Mouse (Mus musculus) neural tube, embryonic 14.5 days (tissue): ENCODE measurements around the gene Antxr2. TPM values are rescaled to one million over a fixed set of nuclear protein-coding genes. Genes with fewer than 3 reads are reported as not detected.

ENCODE experiments used
- ATAC-seq: fragments of 200-750 bp; cut with Nextera tagmentation; 2 replicates; pipeline ENCODE4 v1.8.0; 2017; ENCODE audit warnings: low read depth, mild to moderate bottlenecking, moderate TSS enrichment, moderate library complexity
- H3K27ac ChIP-seq: fragments of 300-500 bp; sonication (generic); 2 replicates; pipeline ENCODE4 v1.5.1; 2014; ENCODE audit warnings: low read depth, mild to moderate bottlenecking, control low read depth, low read length, moderate library complexity, mixed read lengths
- H3K27me3 ChIP-seq: fragments of 300-500 bp; sonication (generic); 2 replicates; pipeline ENCODE4 v1.6.1; 2014; ENCODE audit warnings: low read length; ENCODE audit not compliant: control insufficient read depth, insufficient read depth
- H3K36me3 ChIP-seq: fragments of 300-500 bp; sonication (generic); 2 replicates; pipeline ENCODE4 v1.6.1; 2014; ENCODE audit warnings: low read length, mixed read lengths; ENCODE audit not compliant: control insufficient read depth, insufficient read depth
- H3K4me1 ChIP-seq: fragments of 300-500 bp; sonication (generic); 2 replicates; pipeline ENCODE4 v1.6.1; 2014; ENCODE audit warnings: low read length; ENCODE audit not compliant: control insufficient read depth, insufficient read depth
- H3K4me2 ChIP-seq: fragments of 300-500 bp; sonication (generic); 2 replicates; pipeline ENCODE4 v1.6.1; 2014; ENCODE audit warnings: mild to moderate bottlenecking, low read depth, low read length, control low read depth
- H3K4me3 ChIP-seq: fragments of 300-500 bp; sonication (generic); 2 replicates; pipeline ENCODE4 v1.5.1; 2014; ENCODE audit warnings: low read depth, low read length, control low read depth, mixed read lengths
- H3K9ac ChIP-seq: fragments of 300-500 bp; sonication (generic); replicated peaks from 2 replicates; pipeline ENCODE4 v1.6.1; 2014; ENCODE audit warnings: low read depth, mild to moderate bottlenecking, control low read depth, low read length, mixed read lengths
- H3K9me3 ChIP-seq: fragments of 300-500 bp; sonication (generic); 2 replicates; pipeline ENCODE4 v1.6.1; 2016; ENCODE audit warnings: low read length; ENCODE audit not compliant: control insufficient read depth
- WGBS: fragments of 180-500 bp; shearing (Covaris S2); extraction: QIAGEN DNeasy Blood & Tissue Kit; methylation state at CpG from one replicate; pipeline ENCODE4 v1.1.7; 2014; 5-methylcytosine and 5-hydroxymethylcytosine counted together
- polyA plus RNA-seq: library from polyadenylated mRNA; unstranded; fragments of >200 nt; fragmentation: Nextera tagmentation; extraction: Ambion mirVana; gene quantifications from 2 replicates; pipeline ENCODE4 v1.2.1, GENCODE M21; 2014

Antxr2 gene
- polyA plus RNA-seq, 1 experiment from 2014 or later, result 1.9 TPM

GRCm38 (mm10) chr5:97957501-97957900, 73.3 kb downstream of the Antxr2 start:
- Histone ChIP-seq H3K9ac (no peak overlapping the region), H3K27me3 (no peaks in the 10 kb centered on the region), H3K4me2 (no peak overlapping the region), H3K36me3 (no peaks in the 10 kb centered on the region), H3K9me3 (no peaks in the 10 kb centered on the region), H3K4me3 (no peak overlapping the region), H3K27ac (no peak overlapping the region), H3K4me1 (no peaks in the 10 kb centered on the region)
- 76% methylated on average over 5 of the region's 5 CpGs for WGBS
- no peak for ATAC-seq

- 70% methylated on average over 5 of the region's 5 CpGs for WGBS
- Histone ChIP-seq H3K27me3 (no peaks in the 10 kb centered on the region), H3K9me3 (no peaks in the 10 kb centered on the region), H3K36me3 (no peaks in the 10 kb centered on the region), H3K4me2 (no peak overlapping the region), H3K4me1 (no peaks in the 10 kb centered on the region), H3K9ac (no peak overlapping the region), H3K27ac (no peak overlapping the region), H3K4me3 (no peak overlapping the region)
- no peak for ATAC-seq
These were observed 76.6 kb downstream of the Antxr2 start for GRCm38 (mm10) chr5:97954193-97954772.

GRCm38 (mm10) chr5:97953241-97953920, 77.5 kb downstream of the Antxr2 start:
- no peak overlapping the region for H3K9ac ChIP-seq
- 73% methylated on average over 11 of the region's 11 CpGs for WGBS
- H3K9me3 ChIP-seq, result no peaks in the 10 kb centered on the region
- no peaks in the 10 kb centered on the region for H3K4me1 ChIP-seq
- H3K4me3 ChIP-seq, result no peak overlapping the region
- no peaks in the 10 kb centered on the region for H3K27me3 ChIP-seq
- no peak overlapping the region for H3K27ac ChIP-seq
- no peaks in the 10 kb centered on the region for H3K36me3 ChIP-seq
- no peak for ATAC-seq
- H3K4me2 ChIP-seq, result no peak overlapping the region

- Histone ChIP-seq H3K27me3 (no peaks in the 10 kb centered on the region), H3K9me3 (no peaks in the 10 kb centered on the region), H3K27ac (no peak overlapping the region), H3K4me1 (no peaks in the 10 kb centered on the region), H3K36me3 (no peaks in the 10 kb centered on the region), H3K9ac (no peak overlapping the region), H3K4me2 (no peak overlapping the region), H3K4me3 (no peak overlapping the region)
- WGBS, result 78% methylated on average over 3 of the region's 3 CpGs
- no peak for ATAC-seq
These were observed 83.6 kb downstream of the Antxr2 start for GRCm38 (mm10) chr5:97947261-97947660.

GRCm38 (mm10) chr5:97946236-97946635, 84.6 kb downstream of the Antxr2 start:
- no peak overlapping the region for H3K9ac ChIP-seq
- no peaks in the 10 kb centered on the region for H3K27me3 ChIP-seq
- no peak overlapping the region for H3K27ac ChIP-seq
- H3K9me3 ChIP-seq, result no peaks in the 10 kb centered on the region
- H3K4me1 ChIP-seq, result no peaks in the 10 kb centered on the region
- no peaks in the 10 kb centered on the region for H3K36me3 ChIP-seq
- 97% methylated on average over 4 of the region's 4 CpGs for WGBS
- H3K4me3 ChIP-seq, result no peak overlapping the region
- H3K4me2 ChIP-seq, result no peak overlapping the region
- no peak for ATAC-seq

GRCm38 (mm10) chr5:97935140-97936129, 95.4 kb downstream of the Antxr2 start:
- no peak overlapping the region for H3K27ac ChIP-seq
- peak; percentile 88 for ATAC-seq
- H3K27me3 ChIP-seq, result 0 out of 2 replicates have a peak, but pooled peaks cover 4% of the 10 kb centered on the region
- H3K4me1 ChIP-seq, result no peaks in the 10 kb centered on the region
- H3K4me2 ChIP-seq, result peak overlapping the region; percentile 91
- H3K4me3 ChIP-seq, result peak overlapping the region; percentile 50
- no peaks in the 10 kb centered on the region for H3K9me3 ChIP-seq
- H3K9ac ChIP-seq, result peak overlapping the region; percentile 60
- no peaks in the 10 kb centered on the region for H3K36me3 ChIP-seq
- 2% methylated on average over 47 of the region's 56 CpGs for WGBS

- no peaks in the 10 kb centered on the region for H3K9me3 ChIP-seq
- ATAC-seq, result no peak
- no peak overlapping the region for H3K9ac ChIP-seq
- H3K27me3 ChIP-seq, result no peaks in the 10 kb centered on the region
- H3K4me3 ChIP-seq, result no peak overlapping the region
- no peak overlapping the region for H3K4me2 ChIP-seq
- H3K36me3 ChIP-seq, result no peaks in the 10 kb centered on the region
- H3K4me1 ChIP-seq, result no peaks in the 10 kb centered on the region
- H3K27ac ChIP-seq, result no peak overlapping the region
- WGBS, result 48% methylated on average over 11 of the region's 11 CpGs
These were observed 113.2 kb downstream of the Antxr2 start for GRCm38 (mm10) chr5:97917654-97918053.

- H3K4me3 ChIP-seq, result no peak overlapping the region
- H3K36me3 ChIP-seq, result no peaks in the 10 kb centered on the region
- WGBS, result 57% methylated on average over 2 of the region's 2 CpGs
- no peaks in the 10 kb centered on the region for H3K4me1 ChIP-seq
- H3K27ac ChIP-seq, result no peak overlapping the region
- no peak overlapping the region for H3K4me2 ChIP-seq
- no peaks in the 10 kb centered on the region for H3K27me3 ChIP-seq
- H3K9me3 ChIP-seq, result no peaks in the 10 kb centered on the region
- no peak for ATAC-seq
- no peak overlapping the region for H3K9ac ChIP-seq
These were observed 116.0 kb downstream of the Antxr2 start for GRCm38 (mm10) chr5:97914890-97915289.

GRCm38 (mm10) chr5:97913901-97914300, 116.9 kb downstream of the Antxr2 start:
- ATAC-seq, result no peak
- H3K9me3 ChIP-seq, result no peaks in the 10 kb centered on the region
- WGBS, result 91% methylated on average over 6 of the region's 6 CpGs

More at GRCm38 (mm10) chr5:97913901-97914300, 116.9 kb downstream of the Antxr2 start:
- no peaks in the 10 kb centered on the region for H3K4me1 ChIP-seq
- no peaks in the 10 kb centered on the region for H3K36me3 ChIP-seq
- H3K27me3 ChIP-seq, result no peaks in the 10 kb centered on the region
- no peak overlapping the region for H3K4me3 ChIP-seq
- no peak overlapping the region for H3K4me2 ChIP-seq
- H3K27ac ChIP-seq, result no peak overlapping the region
- H3K9ac ChIP-seq, result no peak overlapping the region
